Mouse (Mus musculus): ENCODE results near the gene Depdc7.

The Depdc7 gene

GRCm38 (mm10) chr2:104742741-104743064 is at the start of gene Depdc7:
Depdc7 (minus strand) TSS chr2:104742878.
- peak; percentile 78 for DNase-seq

GRCm38 (mm10) chr2:104774763-104775162 is 32.1 kb upstream of the Depdc7 start:
- DNase-seq = no peak

GRCm38 (mm10) chr2:104768697-104769096 is 26.0 kb upstream of the Depdc7 start:
- DNase-seq = no peak

GRCm38 (mm10) chr2:104764018-104764417 is 21.3 kb upstream of the Depdc7 start:
- no peak for DNase-seq

- no peak for DNase-seq
Observed at GRCm38 (mm10) chr2:104763134-104763703, 20.5 kb upstream of the Depdc7 start.

- no peak for DNase-seq
Observed at GRCm38 (mm10) chr2:104750611-104751010, 7.9 kb upstream of the Depdc7 start.

- no peak for DNase-seq
Observed at GRCm38 (mm10) chr2:104748652-104749183, 6.0 kb upstream of the Depdc7 start.

GRCm38 (mm10) chr2:104746251-104746650 is 3.6 kb upstream of the Depdc7 start:
- no peak for DNase-seq

GRCm38 (mm10) chr2:104743971-104744370 is 1.3 kb upstream of the Depdc7 start:
- no peak for DNase-seq

- DNase-seq = no peak
Observed at GRCm38 (mm10) chr2:104743160-104743559, 482 bp upstream of the Depdc7 start.

GRCm38 (mm10) chr2:104741896-104742740 is 560 bp downstream of the Depdc7 start:
- no peak for DNase-seq

GRCm38 (mm10) chr2:104741015-104741758 is 1.5 kb downstream of the Depdc7 start:
- no peak for DNase-seq

- DNase-seq = no peak
Observed at GRCm38 (mm10) chr2:104740248-104740949, 2.3 kb downstream of the Depdc7 start.

- no peak for DNase-seq
Observed at GRCm38 (mm10) chr2:104739691-104740090, 3.0 kb downstream of the Depdc7 start.

- DNase-seq = no peak
Observed at GRCm38 (mm10) chr2:104736241-104736640, 6.4 kb downstream of the Depdc7 start.

GRCm38 (mm10) chr2:104732562-104733256 is 10.0 kb downstream of the Depdc7 start:
- DNase-seq = no peak

GRCm38 (mm10) chr2:104732033-104732444 is 10.6 kb downstream of the Depdc7 start:
- peak; percentile 38 for DNase-seq

GRCm38 (mm10) chr2:104727369-104727768 is 15.3 kb downstream of the Depdc7 start:
- DNase-seq = no peak

GRCm38 (mm10) chr2:104722021-104722420 is 20.7 kb downstream of the Depdc7 start:
- DNase-seq = no peak

GRCm38 (mm10) chr2:104717827-104718226 is 24.9 kb downstream of the Depdc7 start:
- DNase-seq = no peak

GRCm38 (mm10) chr2:104717231-104717735 is 25.4 kb downstream of the Depdc7 start:
- DNase-seq = no peak

GRCm38 (mm10) chr2:104716279-104716678 is 26.4 kb downstream of the Depdc7 start, which contains the start of gene Pin1rt1:
Pin1rt1 (minus strand) TSS chr2:104716379.
- no peak for DNase-seq

Measured in layer of hippocampus, adult 9-11 months (tissue).